Mouse (Mus musculus): ENCODE measurements at regions not wholly inside any gene's neighbourhood (a gene's known extent, or its start where the extent isn't known, plus 50 kb on each side); places are given as distances from the start of the nearest gene placed in this dataset.

DNA sequence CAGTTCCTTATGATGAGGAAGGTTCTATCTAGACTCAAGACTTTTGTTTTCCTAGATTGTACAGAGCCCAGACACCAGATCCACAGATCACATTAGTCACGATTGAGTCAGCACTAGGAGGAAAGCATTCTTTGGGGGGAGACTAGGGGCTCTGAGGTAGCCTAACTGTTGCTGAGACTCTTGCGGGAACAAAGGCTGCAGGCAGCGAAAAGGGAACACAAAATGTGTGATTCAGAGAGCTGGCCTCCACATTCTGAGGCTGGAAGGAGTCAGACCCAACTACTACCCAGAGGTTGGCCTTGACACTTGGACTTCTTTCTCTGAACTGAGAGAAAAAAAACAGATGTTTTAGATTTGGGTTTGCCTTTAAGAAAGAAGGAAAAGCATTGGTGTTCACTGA is 66.5 kb upstream of the Tspan2 start:
- TF ChIP-seq CTCF (conservative IDR thresholded peaks at IDR 0.05; ENCODE audit: low read length) (no peak), NANOG (IDR thresholded peaks at IDR 0.05; ENCODE audit: borderline replicate concordance, low read length) (no peak)
